Comparison of ENCODE assay signal across 8 mouse cellular contexts in genomic region chr11:25357717-25358411, GRCm38 (mm10).
A peak's percentile ranks its signal among the peaks of the same experiment; 100 is the strongest.
DNase-seq lines count a peak whose midpoint lies in the region; ATAC-seq lines count a peak whose summit lies in the region.

No protein-coding gene starts in this region.

- peak overlapping the region; percentile 43 for H3K4me3 ChIP-seq in heart, embryonic 12.5 days
- H3K4me3 ChIP-seq in intestine, embryonic 15.5 days (replicated peaks): peak overlapping the region; percentile 17
- peak overlapping the region; percentile 27 for H3K4me3 ChIP-seq in midbrain, embryonic 15.5 days

- no peak overlapping the region for H3K27ac ChIP-seq in heart, embryonic 12.5 days (ENCODE audit: poor library complexity, severe bottlenecking)
- no peak overlapping the region for H3K27ac ChIP-seq in intestine, embryonic 15.5 days
- H3K27ac ChIP-seq in midbrain, embryonic 15.5 days: peak overlapping the region; percentile 48; the same call in 1 of the 2 replicates

- H3K27me3 ChIP-seq in heart, embryonic 12.5 days (replicated peaks): no peaks in the 10 kb centered on the region
- no peaks in the 10 kb centered on the region for H3K27me3 ChIP-seq in intestine, embryonic 15.5 days (replicated peaks)
- H3K27me3 ChIP-seq in midbrain, embryonic 15.5 days (replicated peaks): no peaks in the 10 kb centered on the region

- DNase-seq in heart, postnatal 4 days: no peak
- DNase-seq in embryo, embryonic 9.5 days (ENCODE audit: extremely low spot score): peak; percentile 51
- no peak for DNase-seq in spleen, adult 18-20 months
- no peak for DNase-seq in adrenal gland, adult 2 months

- WGBS in heart, embryonic 12.5 days: 13% methylated on average over 10 of the region's 10 CpGs
- WGBS in intestine, embryonic 15.5 days: 7% methylated on average over 10 of the region's 10 CpGs
- 26% methylated on average over 10 of the region's 10 CpGs for WGBS in midbrain, embryonic 15.5 days

- H3K4me2 ChIP-seq in heart, embryonic 12.5 days: peak overlapping the region; percentile 82
- H3K4me2 ChIP-seq in intestine, embryonic 15.5 days (replicated peaks): peak overlapping the region; percentile 61
- H3K4me2 ChIP-seq in midbrain, embryonic 15.5 days: peak overlapping the region; percentile 52

- H3K9me3 ChIP-seq in heart, embryonic 12.5 days (replicated peaks): no peaks in the 10 kb centered on the region
- H3K9me3 ChIP-seq in intestine, embryonic 15.5 days: no peaks in the 10 kb centered on the region
- H3K9me3 ChIP-seq in midbrain, embryonic 15.5 days: no peaks in the 10 kb centered on the region

- H3K4me1 ChIP-seq in heart, embryonic 12.5 days (replicated peaks): peaks cover 18% of the 10 kb centered on the region
- peaks cover 11% of the 10 kb centered on the region; the same call in 1 of the 2 replicates for H3K4me1 ChIP-seq in intestine, embryonic 15.5 days (replicated peaks)
- H3K4me1 ChIP-seq in midbrain, embryonic 15.5 days: peaks cover 22% of the 10 kb centered on the region

- 0 out of 2 replicates have a peak, but pooled peaks have one; percentile 57 for ATAC-seq in heart, embryonic 12.5 days (ENCODE audit: insufficient number of reproducible peaks, low FRiP score)
- ATAC-seq in intestine, embryonic 15.5 days: no peak; the same call in 1 of the 2 replicates
- ATAC-seq in midbrain, embryonic 15.5 days (replicated peaks): peak; percentile 67
- ATAC-seq in activated CD4-positive, CD25-positive, alpha-beta regulatory T cell, adult 4 months: no peak

- H3K9ac ChIP-seq in heart, embryonic 12.5 days: peak overlapping the region; percentile 30; the same call in 1 of the 2 replicates
- no peak overlapping the region for H3K9ac ChIP-seq in intestine, embryonic 15.5 days
- 0 out of 2 replicates have a peak overlapping the region, but pooled peaks have one; percentile 11 for H3K9ac ChIP-seq in midbrain, embryonic 15.5 days

- H3K36me3 ChIP-seq in heart, embryonic 12.5 days: no peaks in the 10 kb centered on the region
- no peaks in the 10 kb centered on the region for H3K36me3 ChIP-seq in intestine, embryonic 15.5 days
- H3K36me3 ChIP-seq in midbrain, embryonic 15.5 days (replicated peaks): no peaks in the 10 kb centered on the region

Comparison
In these comparisons a context has a peak if more than half of its experiments do, and no peak if none do; other contexts are left out.
1. ATAC-seq: peak in heart, embryonic 12.5 days (single experiment) and midbrain, embryonic 15.5 days (single experiment); none in intestine, embryonic 15.5 days (single experiment) and activated CD4-positive, CD25-positive, alpha-beta regulatory T cell, adult 4 months (single experiment).
2. Peak in every context shown above with its lines, with median percentiles within 50 percentile points of each other: H3K4me2 ChIP-seq and H3K4me3 ChIP-seq.